Mouse (Mus musculus) ES-E14 (cell line): ENCODE measurements around the gene Dcaf12. TPM values are rescaled to one million over a fixed set of nuclear protein-coding genes. Genes with fewer than 3 reads are reported as not detected.
A peak's percentile ranks its signal among the peaks of the same experiment; 100 is the strongest.

Experiments
- DNase-seq: peaks from one replicate; pipeline ENCODE4 v3.0.0-alpha.2; 2013; ENCODE audit warnings: low read depth, low spot score
- H3K27ac ChIP-seq: 2 replicates; pipeline ENCODE4 v1.5.1; 2012; ENCODE audit warnings: low read depth, mild to moderate bottlenecking, low read length, moderate library complexity, mixed read lengths; ENCODE audit not compliant: poor library complexity, insufficient read depth, severe bottlenecking
- H3K36me3 ChIP-seq: 2 replicates; pipeline ENCODE4 v1.6.1; 2012; ENCODE audit warnings: mild to moderate bottlenecking, low read length, moderate library complexity, mixed read lengths; ENCODE audit not compliant: control insufficient read depth, poor library complexity, insufficient read depth, severe bottlenecking
- H3K4me1 ChIP-seq, 2 experiments: fragments of 150-350 bp in 1 of 2; sonication (generic) in 1 of 2; 2 replicates each; pipeline ENCODE4 v1.6.1; 2012; ENCODE audit warnings: low read length in 2 of 2, mild to moderate bottlenecking in 1 of 2, mixed read lengths in 1 of 2; ENCODE audit not compliant: control insufficient read depth in 2 of 2, insufficient read depth in 2 of 2, poor library complexity in 1 of 2
- H3K4me3 ChIP-seq, 2 experiments: fragments of 150-350 bp in 1 of 2; sonication (generic) in 1 of 2; 2 replicates each; pipeline ENCODE4 v1.5.1; 2012; ENCODE audit warnings: low read length in 2 of 2, low read depth in 1 of 2, mild to moderate bottlenecking in 1 of 2, mixed read lengths in 1 of 2; ENCODE audit not compliant: insufficient read depth in 1 of 2, poor library complexity in 1 of 2, severe bottlenecking in 1 of 2
- H3K9ac ChIP-seq: 2 replicates; pipeline ENCODE4 v1.6.1; 2012; ENCODE audit warnings: low read depth, mild to moderate bottlenecking, low read length, mixed read lengths; ENCODE audit not compliant: poor library complexity, insufficient read depth, severe bottlenecking
- H3K9me3 ChIP-seq: fragments of 150-350 bp; sonication (generic); 2 replicates; pipeline ENCODE4 v1.6.1; 2012; ENCODE audit warnings: low read depth, mild to moderate bottlenecking, low read length; ENCODE audit not compliant: control insufficient read depth, insufficient read depth
- CHD2 ChIP-seq: IDR thresholded peaks from 2 replicates; pipeline ENCODE4 v1.6.1; 2014; ENCODE audit warnings: mild to moderate bottlenecking, low read depth, low read length, inconsistent platforms
- HCFC1 ChIP-seq: IDR thresholded peaks from 2 replicates; pipeline ENCODE4 v1.6.1; 2012; ENCODE audit warnings: low read length, inconsistent platforms, borderline replicate concordance; ENCODE audit not compliant: insufficient read depth
- MAFK ChIP-seq: IDR thresholded peaks from 2 replicates; pipeline ENCODE4 v1.6.1; 2014; ENCODE audit warnings: mild to moderate bottlenecking, low read depth, low read length, inconsistent platforms; ENCODE audit not compliant: insufficient read depth
- ZC3H11A ChIP-seq: IDR thresholded peaks from 2 replicates; pipeline ENCODE4 v1.6.1; 2012; ENCODE audit warnings: low read depth, mild to moderate bottlenecking, inconsistent platforms, low read length, borderline replicate concordance
- ZNF384 ChIP-seq: IDR thresholded peaks from 2 replicates; pipeline ENCODE4 v1.6.1; 2012; ENCODE audit warnings: low read depth, low read length, inconsistent platforms
- in situ Hi-C, 2 experiments: fragments of 600-800 bp; cut with MboI; formaldehyde crosslinking; loops; one replicate each; pipeline ENCODE4 v1.15.1; 2025; ENCODE audit warnings: low sequenced_read_pairs in 2 of 2, inconsistent platforms in 1 of 2; ENCODE audit not compliant: unreplicated experiment in 2 of 2
- total RNA-seq: library from RNA; depleted of rRNA; stranded (reverse); fragments of 300-350 nt; gene quantifications from 2 replicates; pipeline ENCODE4 v1.2.3, GENCODE M21; 2012

Gene Dcaf12
- total RNA-seq, 1 experiment: 27.7 TPM

DNA sequence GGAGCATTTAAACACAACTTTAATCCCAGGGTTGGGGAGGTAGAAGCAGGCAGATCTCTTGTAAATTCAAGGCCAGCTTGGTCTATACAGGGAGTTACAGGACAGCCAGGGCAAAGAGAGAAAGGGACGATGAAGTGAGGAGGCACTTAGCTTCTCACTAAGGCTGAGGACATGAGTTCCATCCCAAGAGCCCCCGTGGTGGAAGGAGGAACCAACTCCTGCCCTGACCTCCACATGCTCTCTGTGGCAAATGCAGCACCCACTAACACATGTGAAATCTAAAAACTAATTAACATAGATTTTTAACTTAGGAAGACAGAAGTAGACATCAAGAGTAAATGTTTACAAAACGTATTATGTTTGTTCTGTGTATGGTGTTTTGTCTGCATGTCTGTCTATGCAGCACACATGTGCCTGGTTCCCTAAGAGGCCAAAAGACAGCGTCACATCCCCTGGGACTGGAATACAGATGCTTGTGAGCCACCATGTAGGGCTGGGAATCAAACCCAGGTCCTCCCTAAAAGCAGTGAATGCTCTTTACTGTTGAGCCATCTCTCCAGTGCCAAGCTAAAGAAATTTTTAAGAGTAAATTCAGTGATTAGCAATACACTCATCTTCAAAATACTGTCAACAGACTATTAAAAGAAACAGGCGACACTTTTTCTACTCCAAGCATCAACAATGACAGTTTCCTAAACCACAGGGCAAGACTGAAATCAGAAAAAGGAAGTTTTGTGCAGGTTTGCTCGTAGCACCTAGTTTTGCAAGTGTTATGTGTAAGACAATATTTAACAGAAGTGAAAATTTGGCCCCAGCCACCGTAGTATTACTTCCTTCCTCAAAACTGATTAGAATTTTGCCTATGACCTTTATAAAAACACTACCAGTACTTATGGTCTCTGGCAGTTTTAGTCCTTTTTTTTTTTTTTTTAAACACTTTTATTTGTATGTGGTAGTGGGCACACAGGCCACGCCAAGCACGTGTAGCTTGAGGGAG is 3.8 kb downstream of the Dcaf12 start:
- Histone ChIP-seq H3K9me3 (no peaks in the 10 kb centered on the region), H3K36me3 (peaks cover 16% of the 10 kb centered on the region), H3K4me3 (no peak overlapping the region), H3K4me1 (peaks cover 0 to 10% of the 10 kb centered on the region in 2 experiments; a peak in 2 of 4 replicates), H3K27ac (no peak overlapping the region), H3K9ac (no peak overlapping the region)
- no peak for DNase-seq
- in situ Hi-C loops: no loop called here
- TF ChIP-seq CHD2 (no peak), HCFC1 (no peak)

DNA sequence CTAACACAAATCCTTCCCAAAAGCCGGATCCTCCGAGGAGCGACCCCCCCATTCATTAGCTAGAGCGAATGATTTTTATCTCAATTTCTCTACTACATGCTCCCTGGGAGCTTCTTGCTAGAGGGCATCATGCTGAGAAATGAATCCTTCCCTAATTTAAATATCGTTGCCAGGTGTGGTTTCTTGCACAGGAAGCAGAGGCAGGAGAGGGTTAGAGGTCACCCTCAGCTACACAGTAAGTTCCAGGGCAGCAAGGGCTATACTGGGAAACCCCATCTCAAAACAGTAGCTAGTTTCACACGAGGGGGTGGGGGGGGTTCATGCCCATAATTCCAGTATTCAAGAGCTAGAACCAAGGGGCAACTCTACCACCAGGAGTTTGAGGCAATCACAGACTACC is 7.3 kb downstream of the Dcaf12 start:
- Histone ChIP-seq H3K4me3 (no peak overlapping the region), H3K27ac (peak overlapping the region; percentile 5; the same call in 1 of the 2 replicates), H3K9ac (no peak overlapping the region), H3K4me1 (peaks cover 3 to 22% of the 10 kb centered on the region in 2 experiments; a peak in 3 of 4 replicates), H3K9me3 (no peaks in the 10 kb centered on the region), H3K36me3 (peaks cover 22% of the 10 kb centered on the region)
- TF ChIP-seq HCFC1: no peak
- TF ChIP-seq ZC3H11A: no peak
- TF ChIP-seq MAFK: no peak
- TF ChIP-seq CHD2: no peak
- TF ChIP-seq ZNF384: no peak
- no peak for DNase-seq
- in situ Hi-C loops: no loop called here

DNA sequence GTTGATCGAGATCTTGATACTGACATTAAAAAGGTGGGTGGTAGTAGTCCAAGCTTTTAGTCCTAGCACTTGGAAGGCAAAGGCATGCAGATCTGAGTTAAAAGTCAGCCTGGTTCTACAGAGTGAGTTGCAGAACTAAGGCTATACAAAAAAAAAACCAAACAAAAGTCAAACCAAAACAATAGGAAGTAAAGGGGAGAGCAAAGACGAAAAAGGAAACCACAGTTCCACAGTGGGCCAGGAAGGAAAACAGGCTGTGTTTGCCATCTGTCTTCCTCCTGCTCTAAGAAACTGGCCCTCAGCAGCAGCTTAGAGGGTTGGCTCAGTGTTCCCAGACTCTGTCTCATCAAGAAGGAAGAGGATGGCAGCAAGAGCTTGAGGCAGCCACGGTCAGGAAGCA is 10.4 kb downstream of the Dcaf12 start:
- Histone ChIP-seq H3K36me3 (peaks cover 32% of the 10 kb centered on the region), H3K4me3 (no peak overlapping the region), H3K9me3 (no peaks in the 10 kb centered on the region), H3K9ac (no peak overlapping the region), H3K4me1 (peaks cover 3 to 23% of the 10 kb centered on the region in 2 experiments; a peak in 3 of 4 replicates), H3K27ac (no peak overlapping the region)
- TF ChIP-seq HCFC1 (no peak), ZC3H11A (no peak), MAFK (no peak), CHD2 (no peak), ZNF384 (no peak)
- DNase-seq: no peak
- in situ Hi-C loops: no loop called here

DNA sequence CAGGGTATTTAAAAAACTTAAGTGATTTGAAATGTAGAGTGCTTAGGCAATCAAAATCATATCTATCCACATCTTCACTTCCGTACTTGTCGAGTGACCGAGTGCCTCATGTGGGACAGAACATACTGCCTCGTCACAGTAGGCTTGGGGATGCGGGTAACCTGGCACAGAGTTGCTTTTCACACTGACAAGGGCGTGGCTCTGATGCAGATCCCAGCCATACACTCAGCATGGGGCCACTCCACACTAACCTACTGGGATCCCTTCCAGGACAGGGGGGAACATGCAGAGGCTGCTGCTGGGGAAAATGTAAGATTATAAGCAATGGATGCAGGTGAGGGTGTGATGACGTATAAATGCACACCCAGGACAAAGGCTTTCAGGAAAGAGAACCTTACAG is 11.0 kb downstream of the Dcaf12 start:
- TF ChIP-seq CHD2 (no peak), HCFC1 (no peak), MAFK (no peak), ZC3H11A (no peak), ZNF384 (no peak)
- in situ Hi-C loops: no loop called here

DNA sequence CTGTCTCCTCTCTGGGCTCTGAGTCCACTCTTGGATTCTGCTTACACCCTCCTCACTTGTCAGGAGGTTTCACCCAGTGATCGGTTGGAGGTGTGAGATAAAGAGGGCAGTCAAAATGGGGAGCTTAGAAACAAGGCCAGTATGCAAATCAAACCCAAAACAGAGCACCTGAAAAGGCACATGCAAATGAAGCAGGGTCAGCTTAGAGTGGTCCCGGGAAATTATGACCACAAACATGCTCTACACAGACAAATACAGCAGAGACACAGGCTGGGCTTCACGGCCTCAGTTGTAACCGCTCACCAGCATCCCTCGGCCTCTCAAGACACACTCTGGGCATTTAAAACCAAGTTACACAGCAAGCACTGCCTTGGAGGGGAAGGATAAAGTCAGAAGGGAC is 15.7 kb downstream of the Dcaf12 start:
- TF ChIP-seq HCFC1 (no peak), ZNF384 (no peak), ZC3H11A (no peak), CHD2 (no peak), MAFK (no peak)
- Histone ChIP-seq H3K27ac (no peak overlapping the region), H3K4me3 (no peak overlapping the region), H3K9me3 (no peaks in the 10 kb centered on the region), H3K4me1 (peaks cover 0 to 11% of the 10 kb centered on the region in 2 experiments; a peak in 2 of 4 replicates), H3K36me3 (peaks cover 50% of the 10 kb centered on the region), H3K9ac (no peak overlapping the region)
- in situ Hi-C loops: no loop called here
- DNase-seq: no peak

More for the DNA sequence above, 11.0 kb downstream of the Dcaf12 start:
- Histone ChIP-seq H3K9me3 (no peaks in the 10 kb centered on the region), H3K36me3 (peaks cover 35% of the 10 kb centered on the region), H3K9ac (no peak overlapping the region), H3K4me3 (no peak overlapping the region), H3K4me1 (peaks cover 3 to 23% of the 10 kb centered on the region in 2 experiments; a peak in 3 of 4 replicates), H3K27ac (no peak overlapping the region)
- DNase-seq: no peak
